Mouse (Mus musculus) forebrain, embryonic 15.5 days (tissue): ENCODE results near the gene Spats1. TPM values are rescaled to one million over a fixed set of nuclear protein-coding genes. Genes with fewer than 3 reads are reported as not detected.

Experiments used
- ATAC-seq: fragments of 200-750 bp; cut with Nextera tagmentation; replicated peaks from 2 replicates; pipeline ENCODE4 v1.8.0; 2017; ENCODE audit warnings: mild to moderate bottlenecking, moderate TSS enrichment, moderate library complexity
- H3K27ac ChIP-seq: fragments of 300-500 bp; sonication (generic); replicated peaks from 2 replicates; pipeline ENCODE4 v1.5.1; 2015; ENCODE audit warnings: mild to moderate bottlenecking, inconsistent platforms
- H3K27me3 ChIP-seq: fragments of 300-500 bp; sonication (generic); 2 replicates; pipeline ENCODE4 v1.6.1; 2015; ENCODE audit warnings: inconsistent platforms
- H3K36me3 ChIP-seq: fragments of 300-500 bp; sonication (generic); 2 replicates; pipeline ENCODE4 v1.6.1; 2015; ENCODE audit warnings: mild to moderate bottlenecking, inconsistent platforms
- H3K4me1 ChIP-seq: fragments of 300-500 bp; sonication (generic); 2 replicates; pipeline ENCODE4 v1.6.1; 2015; ENCODE audit warnings: inconsistent platforms
- H3K4me2 ChIP-seq: fragments of 300-500 bp; sonication (generic); replicated peaks from 2 replicates; pipeline ENCODE4 v1.6.1; 2015; ENCODE audit warnings: mild to moderate bottlenecking, inconsistent platforms
- H3K4me3 ChIP-seq: fragments of 300-500 bp; sonication (generic); 2 replicates; pipeline ENCODE4 v1.5.1; 2015; ENCODE audit warnings: mild to moderate bottlenecking, inconsistent platforms
- H3K9ac ChIP-seq: fragments of 300-500 bp; sonication (generic); replicated peaks from 2 replicates; pipeline ENCODE4 v1.6.1; 2015; ENCODE audit warnings: mild to moderate bottlenecking, inconsistent platforms
- H3K9me3 ChIP-seq: fragments of 300-500 bp; sonication (generic); 2 replicates; pipeline ENCODE4 v1.6.1; 2016; ENCODE audit warnings: inconsistent platforms
- WGBS: fragments of 180-500 bp; shearing (Covaris S2); methylation state at CpG from one replicate; pipeline ENCODE4 v1.1.7; 2015; ENCODE audit warnings: mixed read lengths; 5-methylcytosine and 5-hydroxymethylcytosine counted together
- polyA plus RNA-seq: library from polyadenylated mRNA; unstranded; fragments of >200 nt; fragmentation: Nextera tagmentation; extraction: Ambion mirVana; gene quantifications from 2 replicates; pipeline ENCODE4 v1.2.1, GENCODE M21; 2015

Gene Spats1
- polyA plus RNA-seq, 1 experiment from 2014 or later: 1.7 TPM

GRCm38 (mm10) chr17:45398021-45398420 lies 77.2 kb downstream of the Spats1 start:
- Histone ChIP-seq H3K4me3 (no peak overlapping the region), H3K4me2 (no peak overlapping the region), H3K27me3 (no peaks in the 10 kb centered on the region), H3K27ac (no peak overlapping the region), H3K9ac (no peak overlapping the region), H3K4me1 (0 out of 2 replicates have a peak, but pooled peaks cover 6% of the 10 kb centered on the region), H3K9me3 (no peaks in the 10 kb centered on the region), H3K36me3 (0 out of 2 replicates have a peak, but pooled peaks cover 8% of the 10 kb centered on the region)
- ATAC-seq: no peak
- WGBS: 93% methylated on average over 2 of the region's 2 CpGs

- H3K36me3 ChIP-seq: peaks cover 9% of the 10 kb centered on the region; the same call in 1 of the 2 replicates
- H3K27me3 ChIP-seq: no peaks in the 10 kb centered on the region
- no peak overlapping the region for H3K27ac ChIP-seq
- H3K9me3 ChIP-seq: no peaks in the 10 kb centered on the region
- 0 out of 2 replicates have a peak, but pooled peaks cover 6% of the 10 kb centered on the region for H3K4me1 ChIP-seq
- no peak overlapping the region for H3K4me2 ChIP-seq
- no peak overlapping the region for H3K9ac ChIP-seq
- 78% methylated on average over 3 of the region's 3 CpGs for WGBS
- no peak overlapping the region for H3K4me3 ChIP-seq
- ATAC-seq: no peak
These were observed 77.7 kb downstream of the Spats1 start for GRCm38 (mm10) chr17:45397541-45397940.

- peaks cover 34% of the 10 kb centered on the region for H3K36me3 ChIP-seq
These were observed 80.6 kb downstream of the Spats1 start for GRCm38 (mm10) chr17:45394612-45395011.

GRCm38 (mm10) chr17:45393765-45394164 lies 81.5 kb downstream of the Spats1 start:
- peaks cover 37% of the 10 kb centered on the region for H3K36me3 ChIP-seq
- no peaks in the 10 kb centered on the region for H3K4me1 ChIP-seq
- ATAC-seq: no peak
- H3K27ac ChIP-seq: no peak overlapping the region
- H3K9me3 ChIP-seq: no peaks in the 10 kb centered on the region
- no peak overlapping the region for H3K4me2 ChIP-seq
- WGBS: 90% methylated on average over 3 of the region's 3 CpGs
- no peak overlapping the region for H3K4me3 ChIP-seq
- H3K9ac ChIP-seq: no peak overlapping the region
- no peaks in the 10 kb centered on the region for H3K27me3 ChIP-seq

More at GRCm38 (mm10) chr17:45394612-45395011, 80.6 kb downstream of the Spats1 start:
- 0 out of 2 replicates have a peak, but pooled peaks cover under 1% of the 10 kb centered on the region for H3K4me1 ChIP-seq
- H3K4me2 ChIP-seq: no peak overlapping the region
- ATAC-seq: no peak
- H3K27me3 ChIP-seq: no peaks in the 10 kb centered on the region
- 77% methylated on average over 9 of the region's 9 CpGs for WGBS
- no peak overlapping the region for H3K4me3 ChIP-seq
- no peak overlapping the region for H3K9ac ChIP-seq
- H3K9me3 ChIP-seq: no peaks in the 10 kb centered on the region
- no peak overlapping the region for H3K27ac ChIP-seq

Other genes starting within 250 kb of the Spats1 start
- 69.5 and 74.5 TPM in 2 replicates for gene Cdc5l, start 41.7 kb downstream of the Spats1 start, polyA plus RNA-seq
- gene Aars2, start 31.4 kb upstream of the Spats1 start, polyA plus RNA-seq: 17.3 and 17.4 TPM in 2 replicates
- 4.7 and 4.8 TPM in 2 replicates for gene Tcte1, start 48.0 kb upstream of the Spats1 start, polyA plus RNA-seq
- 34.5 and 36.2 TPM in 2 replicates for gene Tmem151b, start 74.3 kb upstream of the Spats1 start, polyA plus RNA-seq
- gene Nfkbie, start 80.3 kb upstream of the Spats1 start, polyA plus RNA-seq: 4.2 and 4.6 TPM in 2 replicates
- gene Slc35b2, start 88.5 kb upstream of the Spats1 start, polyA plus RNA-seq: 97.9 and 99.8 TPM in 2 replicates
- 1,627 and 1,637 TPM in 2 replicates for gene Hsp90ab1, start 97.9 kb upstream of the Spats1 start, polyA plus RNA-seq
- gene Slc29a1, start 124.2 kb upstream of the Spats1 start, polyA plus RNA-seq: 62.5 and 63.7 TPM in 2 replicates
- not detected in 2 replicates for gene Mymx, start 126.7 kb upstream of the Spats1 start, polyA plus RNA-seq
- 0.83 and 1.00 TPM in 2 replicates for gene Capn11, start 183.9 kb upstream of the Spats1 start, polyA plus RNA-seq
- gene Mrpl14, start 210.9 kb upstream of the Spats1 start, polyA plus RNA-seq: 122 and 125 TPM in 2 replicates
- gene Tmem63b, start 211.5 kb upstream of the Spats1 start, polyA plus RNA-seq: 124 and 125 TPM in 2 replicates